Mouse (Mus musculus) R1 (cell line): Measurements from ENCODE around the gene Scaf1.

ENCODE experiments used
- DNase-seq: peaks from one replicate; pipeline ENCODE4 v3.0.0-alpha.2; 2018; ENCODE audit warnings: low read depth, low spot score

Gene Scaf1

DNA sequence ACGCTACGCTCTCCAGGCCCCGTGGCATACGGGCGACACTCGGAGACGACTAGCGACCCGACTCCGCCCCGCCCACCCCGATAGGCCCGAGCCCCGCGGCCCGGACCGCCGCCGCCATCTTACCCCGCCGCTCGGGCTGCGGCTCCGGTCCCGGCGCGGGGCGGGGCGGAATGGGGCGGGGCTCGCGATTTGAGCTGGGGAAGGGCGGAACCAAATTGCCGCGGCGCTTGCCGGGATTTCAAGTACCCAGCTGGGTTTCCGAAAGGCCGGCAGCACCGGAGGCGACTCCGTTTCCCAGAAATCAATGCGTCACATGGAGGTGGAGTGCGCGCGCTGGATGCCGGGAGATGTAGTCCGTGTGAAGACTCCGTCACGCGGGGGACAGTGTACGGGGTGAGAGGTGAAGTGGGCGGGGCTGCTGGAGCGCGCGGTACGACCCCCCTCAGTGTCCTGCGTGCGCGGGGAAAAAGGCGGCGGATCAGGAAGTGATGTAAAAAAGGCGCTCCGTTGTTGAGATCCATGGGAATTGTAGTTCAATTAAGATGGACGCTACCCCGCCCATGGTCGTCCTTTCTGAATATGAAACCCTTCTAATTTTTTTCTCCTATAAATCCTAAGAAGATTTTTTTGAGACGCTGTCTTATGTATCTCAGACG is at the start of gene Scaf1:
TSS of gene Scaf1 (minus strand) at position 407 of the 656 bp plus-strand sequence.
- DNase-seq = peak; percentile 99

DNA sequence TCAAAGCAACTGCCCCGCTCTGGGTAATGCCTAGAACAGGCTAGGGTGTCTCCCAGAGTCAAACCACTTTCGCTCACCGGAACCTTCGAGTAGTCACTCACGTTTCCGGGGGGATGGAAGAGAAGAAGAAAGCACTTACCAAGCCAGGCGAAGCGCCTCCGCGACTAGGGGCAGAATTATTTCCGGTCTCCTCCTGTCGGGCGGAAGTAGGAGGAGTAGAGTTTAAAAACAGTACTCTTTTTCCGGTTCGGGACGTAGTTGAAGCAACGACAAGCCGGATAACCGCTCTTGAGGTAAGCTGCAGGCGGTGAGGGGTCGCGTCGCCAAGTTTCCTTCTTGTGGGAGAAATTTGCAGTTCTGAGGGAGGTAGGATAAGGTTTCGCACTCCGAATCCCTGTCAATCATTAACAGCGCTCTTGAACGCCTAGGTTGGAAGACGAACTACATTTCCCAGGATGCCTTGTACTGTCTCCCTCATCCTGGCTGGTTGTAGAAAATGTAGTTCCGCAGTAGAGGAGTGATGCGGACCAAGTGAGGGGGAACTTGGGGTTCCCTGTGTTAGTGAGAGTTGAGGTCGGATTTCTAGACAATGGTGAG is 46.2 kb upstream of the Scaf1 start, which contains the start of the genes Nosip and Prrg2:
TSS of gene Nosip (plus strand) at position 191 of the 597 bp plus-strand sequence.
TSS of gene Prrg2 (minus strand) at position 439 of the 597 bp plus-strand sequence.
- peak; percentile 100 for DNase-seq

DNA sequence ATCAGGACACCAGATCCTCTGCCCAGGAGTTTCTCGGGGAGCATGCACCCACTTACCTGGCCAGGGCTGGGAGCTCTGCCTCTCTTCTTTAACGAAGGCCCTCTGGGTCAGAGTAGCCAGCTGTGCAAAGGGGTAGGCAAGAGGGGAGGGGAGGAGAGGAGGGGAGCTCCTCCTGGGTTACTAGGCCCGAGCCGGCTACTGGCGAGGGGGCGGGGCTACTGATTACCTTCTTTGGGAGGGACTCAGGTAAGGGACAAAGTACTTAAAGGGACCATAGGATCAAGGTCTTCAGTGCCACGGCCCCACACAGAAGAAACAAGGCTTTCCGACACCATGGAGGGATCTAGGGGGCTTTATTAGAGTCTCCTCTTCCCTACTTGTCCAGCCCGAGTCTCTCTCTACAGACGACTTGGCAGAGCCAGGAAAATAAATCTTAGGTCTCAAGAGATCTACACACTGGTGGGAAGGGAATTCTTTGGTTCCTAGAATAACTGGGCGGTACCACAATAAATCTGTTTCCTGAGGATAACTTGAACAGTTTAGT is 45.4 kb upstream of the Scaf1 start:
- peak; percentile 66 for DNase-seq

DNA sequence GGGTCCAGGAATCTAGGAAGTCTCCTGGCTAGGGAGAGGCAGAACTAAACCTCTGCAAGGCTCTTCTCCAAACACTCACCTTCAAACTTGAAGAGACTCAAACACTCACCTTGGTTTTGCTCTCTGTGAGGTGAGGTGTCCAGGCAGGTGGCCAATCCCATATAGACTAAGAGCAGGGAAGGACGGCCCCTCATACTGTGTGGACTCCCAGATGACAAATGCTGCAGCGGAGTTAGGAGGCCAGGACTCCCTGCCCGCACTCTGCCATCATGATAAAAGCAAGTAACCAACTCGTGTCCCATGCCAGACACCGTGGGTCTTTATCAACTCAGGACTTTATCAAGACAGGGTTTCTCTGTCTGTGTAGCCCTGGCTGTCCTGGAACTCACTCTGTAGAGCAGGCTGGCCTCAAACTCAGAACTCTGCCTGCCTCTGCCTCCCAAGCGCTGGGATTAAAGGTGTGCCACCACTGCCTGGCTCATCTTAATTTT is 44.5 kb upstream of the Scaf1 start:
- no peak for DNase-seq

DNA sequence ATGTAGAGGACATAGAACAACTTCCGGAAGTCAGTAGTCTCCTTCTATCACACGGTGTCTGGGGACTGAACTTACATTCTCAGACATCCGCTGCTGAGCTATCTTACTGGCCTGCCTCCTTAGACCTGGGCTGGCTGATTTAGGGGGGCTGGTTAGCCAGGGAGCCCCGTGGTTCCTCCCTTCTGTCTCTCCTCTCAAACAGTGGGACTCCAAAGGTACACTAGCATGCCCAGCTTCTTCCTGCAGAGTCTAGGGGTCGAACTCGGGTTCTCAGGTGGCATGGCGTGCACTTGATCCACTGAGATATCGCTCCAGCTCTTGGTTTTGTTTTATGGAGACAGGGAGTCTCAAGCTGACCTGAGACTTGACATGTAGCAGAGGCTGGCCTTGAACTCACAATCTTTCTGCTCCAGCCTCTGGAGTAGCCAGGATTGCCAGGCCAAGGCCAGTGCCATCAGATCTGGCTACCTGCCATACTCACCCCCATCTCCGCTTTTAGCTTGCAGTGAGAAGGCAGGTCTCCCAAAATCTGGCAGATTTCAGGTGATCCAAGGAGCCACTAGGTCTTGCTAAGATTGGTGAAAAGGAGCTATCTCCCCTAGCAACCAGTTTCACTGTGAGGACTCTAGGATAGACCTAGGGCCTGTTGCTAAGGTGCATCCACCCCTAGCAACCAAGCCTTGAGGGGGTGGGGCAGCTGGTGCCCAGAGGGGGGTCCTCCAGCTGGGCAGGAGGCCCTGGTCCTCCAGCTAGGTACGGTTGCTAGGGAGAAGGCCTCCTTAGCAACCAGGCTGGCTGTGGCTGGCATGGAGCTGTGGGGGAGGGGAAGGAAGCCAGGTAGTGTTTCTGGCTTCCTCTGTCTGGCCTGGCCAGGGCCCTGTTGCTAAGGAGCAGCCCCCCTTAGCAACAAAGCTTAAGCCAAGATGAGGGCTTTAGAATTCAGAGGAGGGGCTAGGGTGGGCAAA is 42.7 kb upstream of the Scaf1 start:
- DNase-seq = peak; percentile 69

DNA sequence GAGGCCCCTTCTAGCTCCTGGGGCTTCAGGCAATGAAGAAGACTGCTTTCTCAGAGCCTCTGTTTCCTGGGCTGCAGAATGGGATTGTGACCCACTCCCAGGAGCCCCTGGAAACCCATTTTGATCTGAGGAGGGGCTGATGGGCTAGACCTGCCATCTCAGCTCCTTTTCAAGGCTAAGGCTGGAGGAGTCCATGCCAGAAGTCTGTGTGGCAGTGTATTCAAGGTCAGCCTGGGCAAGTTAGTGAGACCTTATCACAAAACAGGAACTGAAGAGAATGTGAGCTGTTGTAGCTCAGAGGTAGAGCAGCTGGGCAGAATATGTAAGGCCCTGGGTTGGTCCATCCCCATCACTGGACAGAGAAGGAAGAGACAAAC is 40.8 kb upstream of the Scaf1 start:
- DNase-seq = no peak

DNA sequence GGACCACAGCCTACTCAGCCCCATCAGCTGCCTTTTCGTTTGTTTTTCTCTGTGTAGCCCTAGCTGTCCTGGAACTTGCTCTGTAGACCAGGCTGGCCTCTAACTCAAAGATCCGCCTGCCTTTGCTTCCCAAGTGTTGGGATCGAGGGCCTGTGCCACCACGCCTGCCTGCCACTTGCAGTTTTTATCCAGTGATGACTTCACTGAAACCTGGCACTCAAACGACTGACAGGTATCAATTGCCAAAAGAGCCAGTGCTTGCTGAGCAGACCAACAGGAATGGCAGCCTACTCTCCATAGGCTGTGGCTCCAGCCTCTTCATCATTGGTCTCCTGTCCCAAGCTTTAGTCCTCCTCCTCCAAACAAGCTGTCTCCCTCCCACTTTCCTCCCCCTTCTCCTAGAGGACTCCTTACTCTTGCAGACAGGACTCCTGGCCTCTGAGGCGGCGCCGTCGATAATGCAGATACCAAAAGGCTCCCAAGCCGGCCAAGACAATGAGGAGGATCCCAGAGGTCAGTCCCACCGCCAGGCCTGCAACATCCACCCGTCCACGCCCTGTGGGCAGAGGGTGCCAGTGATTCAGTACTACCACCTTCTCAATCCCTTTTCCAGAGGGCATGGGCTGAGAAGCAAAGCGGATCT is 40.3 kb upstream of the Scaf1 start:
- no peak for DNase-seq

DNA sequence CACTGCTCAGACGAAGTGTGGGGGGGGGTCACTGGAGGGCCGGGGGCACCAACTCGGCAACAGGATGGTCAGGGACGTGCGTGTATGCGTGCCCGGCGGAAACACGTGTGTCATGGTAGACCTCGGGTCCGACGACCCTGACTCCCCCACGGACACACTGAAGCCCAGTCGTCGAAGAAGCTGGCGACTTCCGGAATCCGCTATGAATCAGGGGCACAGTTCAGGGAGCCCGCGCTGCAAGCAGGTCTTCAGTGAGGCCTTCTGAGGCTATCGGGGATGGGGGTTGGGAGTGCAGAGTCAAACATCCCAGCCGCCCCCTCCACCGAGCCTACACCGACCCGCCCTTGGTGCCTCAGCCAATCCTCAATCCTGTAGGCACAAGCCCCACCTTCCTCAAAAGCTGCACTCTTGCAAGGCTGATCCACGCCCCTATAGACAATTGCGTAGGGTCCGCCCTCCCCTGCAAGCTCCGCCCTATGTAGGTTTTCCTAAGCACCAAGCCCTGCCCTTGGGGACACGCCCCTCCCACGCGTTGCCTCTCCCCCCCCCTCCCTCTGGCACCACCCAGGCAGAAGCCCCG is 37.9 kb upstream of the Scaf1 start:
- peak; percentile 100 for DNase-seq

DNA sequence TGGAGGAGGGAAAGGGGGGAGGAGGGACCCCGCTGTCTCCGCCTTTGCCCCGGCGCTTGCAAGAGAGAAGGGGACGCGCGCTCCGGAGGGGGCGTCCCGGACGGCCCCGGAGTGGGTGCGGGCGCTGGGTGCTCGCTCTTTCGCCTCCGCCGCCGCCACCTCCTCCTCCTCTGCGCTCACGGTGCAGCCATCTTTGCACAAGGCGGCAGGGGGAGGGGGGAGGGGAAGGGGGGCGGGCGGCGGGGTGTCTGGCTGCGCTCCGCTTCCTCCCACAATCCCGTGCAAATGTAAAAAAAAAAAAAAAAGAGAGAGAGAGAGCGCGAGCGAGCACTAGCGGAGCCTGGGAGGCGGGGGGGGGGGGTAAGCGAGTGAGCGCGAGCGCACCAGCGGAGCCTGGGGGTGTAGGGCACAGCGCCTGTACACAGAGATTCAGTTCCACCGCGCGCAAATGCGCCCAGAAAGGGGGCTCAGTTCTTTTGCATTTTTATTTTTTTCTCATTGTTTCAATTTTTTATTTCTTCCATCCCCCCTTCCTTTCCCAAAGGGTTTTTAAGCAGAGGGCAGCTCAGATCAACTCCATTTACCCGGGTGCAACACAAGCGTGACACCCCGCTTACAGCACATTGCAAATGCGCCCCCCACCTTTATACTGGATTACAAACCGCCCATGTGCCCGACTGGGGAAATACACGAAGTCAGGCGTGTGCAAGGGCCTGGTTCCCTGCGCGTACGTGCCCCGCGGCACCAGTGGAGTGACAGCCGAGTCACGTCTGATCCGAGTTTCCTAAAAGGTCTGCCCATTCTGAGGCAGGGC is 37.2 kb upstream of the Scaf1 start:
- peak; percentile 79 for DNase-seq

DNA sequence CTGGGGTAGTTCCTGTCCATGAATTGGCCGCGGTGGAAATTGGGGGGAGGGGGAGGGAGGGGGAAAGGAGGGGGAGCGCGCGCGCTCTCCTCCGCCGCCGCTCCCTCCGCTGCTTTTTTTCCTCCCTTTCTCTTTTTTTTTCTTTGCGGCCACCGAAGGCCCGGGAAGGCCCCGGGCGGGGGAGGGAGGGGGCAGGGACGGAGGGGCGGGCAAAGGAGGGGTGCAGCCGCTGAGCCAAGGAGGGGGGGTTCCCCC is 36.6 kb upstream of the Scaf1 start, which contains the start of gene Prr12:
TSS of gene Prr12 (minus strand) at position 20 of the 255 bp plus-strand sequence.
- no peak for DNase-seq

DNA sequence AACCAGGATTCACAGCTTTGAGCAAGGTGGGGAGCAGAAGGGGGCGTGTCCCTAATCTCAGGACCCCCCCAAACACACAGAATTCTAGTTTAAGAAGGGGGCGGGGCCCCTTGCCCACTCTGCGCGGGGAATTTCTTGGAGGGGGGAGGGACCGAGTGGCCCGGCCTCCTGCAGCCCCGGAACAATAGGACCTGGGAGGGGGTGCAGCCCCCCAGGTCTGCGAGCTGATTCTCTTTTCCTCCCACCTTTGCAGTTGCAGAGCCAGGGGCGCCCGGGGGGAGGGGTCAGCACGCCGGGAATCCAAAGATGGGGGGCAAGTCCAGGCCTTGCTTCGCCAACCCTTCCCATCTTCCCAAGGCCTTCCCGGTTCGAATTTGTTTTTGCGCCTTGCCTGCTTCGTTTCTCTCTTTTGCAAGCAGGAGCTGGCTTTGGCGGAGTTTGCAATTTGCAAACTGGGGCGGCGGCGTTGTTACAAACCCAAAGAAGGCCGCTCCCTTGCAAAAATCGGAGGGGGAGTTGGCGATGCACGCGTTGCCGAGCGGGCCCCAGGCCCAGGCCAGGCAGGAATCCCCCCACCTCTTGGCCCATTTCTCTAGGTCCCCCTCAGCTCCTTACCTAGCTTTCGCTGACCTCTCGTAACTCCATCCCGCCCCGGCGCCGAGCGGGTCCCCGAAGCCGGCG is 36.2 kb upstream of the Scaf1 start:
- DNase-seq = peak; percentile 68

DNA sequence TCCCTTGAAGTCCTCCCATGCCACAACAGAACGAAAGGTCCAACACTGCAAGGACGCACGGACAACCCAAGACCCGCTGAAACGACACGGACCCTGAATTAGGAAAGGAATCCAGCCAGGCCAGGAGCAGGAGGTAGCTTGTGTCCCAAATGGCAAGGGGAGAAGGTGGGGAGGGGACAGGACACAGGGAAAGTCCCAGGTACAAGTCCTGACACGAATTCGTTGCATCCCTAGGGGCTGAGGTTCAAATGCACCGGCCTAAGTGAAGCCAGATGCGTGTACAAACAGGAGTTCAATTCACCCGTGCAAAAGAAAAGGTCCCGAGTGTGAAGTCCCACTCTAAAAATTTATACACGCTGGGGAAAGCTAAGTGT is 35.4 kb upstream of the Scaf1 start:
- DNase-seq = no peak

DNA sequence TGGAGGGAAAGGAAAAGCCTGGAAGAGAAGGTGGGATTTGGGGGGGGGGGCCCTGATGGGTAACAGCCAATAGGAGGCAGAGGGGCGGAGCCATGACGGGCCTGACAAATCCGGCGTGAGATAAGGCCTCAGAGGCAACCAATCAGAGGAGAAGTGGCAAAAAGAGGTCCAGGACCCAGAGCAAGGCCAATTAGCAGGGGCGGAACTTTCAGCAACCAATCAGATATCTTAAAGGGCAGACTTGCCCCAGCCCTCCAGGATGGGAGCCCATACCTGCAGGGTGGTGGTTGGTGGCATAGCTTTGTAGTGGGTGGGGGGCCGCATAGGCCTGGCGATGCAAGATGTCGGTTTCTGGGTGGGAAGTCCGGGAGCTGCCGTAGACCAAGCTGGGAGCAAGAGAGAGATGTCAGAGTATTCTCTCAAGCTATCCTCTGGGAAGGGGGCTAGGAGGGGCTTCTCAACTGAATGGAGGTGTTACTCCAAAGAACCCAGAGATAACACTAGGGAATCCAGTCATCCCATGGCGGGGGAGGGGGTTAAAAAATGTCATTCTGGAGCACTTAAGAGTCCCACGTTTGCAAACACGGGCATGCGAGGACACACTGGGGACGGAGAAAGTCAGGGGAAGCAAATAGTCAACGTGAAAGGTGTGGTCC is 34.9 kb upstream of the Scaf1 start:
- peak; percentile 99 for DNase-seq

DNA sequence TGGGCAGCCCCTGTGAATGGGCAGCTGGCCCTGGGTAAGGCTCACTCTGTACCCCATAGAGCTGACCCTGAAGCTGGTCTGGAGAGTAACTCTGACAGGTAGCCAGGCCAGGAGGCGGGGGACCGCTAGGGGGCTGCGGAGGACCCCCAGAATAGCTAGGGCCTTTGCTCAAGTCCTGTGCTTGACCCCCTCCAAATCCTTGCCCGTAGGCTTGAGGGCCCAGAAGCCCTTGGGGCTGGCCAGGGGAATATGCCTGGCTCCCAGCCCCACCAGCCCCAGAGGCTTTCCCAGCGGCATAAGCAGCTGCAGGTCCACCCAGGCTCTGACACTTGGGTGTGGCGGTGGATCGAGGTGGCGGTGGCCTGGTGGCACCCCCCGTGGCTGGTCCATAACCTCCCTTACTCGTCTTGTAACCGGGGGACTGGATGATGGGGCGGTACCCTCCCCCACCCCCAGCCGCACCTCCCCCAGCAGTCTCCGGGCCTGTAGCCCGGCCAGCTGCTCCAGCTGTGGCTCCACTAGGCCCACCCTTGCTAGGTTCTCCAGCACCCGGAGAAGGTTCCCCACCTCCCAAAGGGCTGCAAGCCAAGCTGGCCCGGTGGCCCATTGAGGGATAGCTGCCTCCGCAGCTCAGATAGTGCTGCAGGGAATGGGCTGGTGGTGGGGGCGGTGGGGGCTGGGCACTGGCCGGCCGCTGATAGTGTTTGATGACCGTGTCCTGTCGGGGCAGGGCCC is 32.9 kb upstream of the Scaf1 start:
- DNase-seq = no peak

DNA sequence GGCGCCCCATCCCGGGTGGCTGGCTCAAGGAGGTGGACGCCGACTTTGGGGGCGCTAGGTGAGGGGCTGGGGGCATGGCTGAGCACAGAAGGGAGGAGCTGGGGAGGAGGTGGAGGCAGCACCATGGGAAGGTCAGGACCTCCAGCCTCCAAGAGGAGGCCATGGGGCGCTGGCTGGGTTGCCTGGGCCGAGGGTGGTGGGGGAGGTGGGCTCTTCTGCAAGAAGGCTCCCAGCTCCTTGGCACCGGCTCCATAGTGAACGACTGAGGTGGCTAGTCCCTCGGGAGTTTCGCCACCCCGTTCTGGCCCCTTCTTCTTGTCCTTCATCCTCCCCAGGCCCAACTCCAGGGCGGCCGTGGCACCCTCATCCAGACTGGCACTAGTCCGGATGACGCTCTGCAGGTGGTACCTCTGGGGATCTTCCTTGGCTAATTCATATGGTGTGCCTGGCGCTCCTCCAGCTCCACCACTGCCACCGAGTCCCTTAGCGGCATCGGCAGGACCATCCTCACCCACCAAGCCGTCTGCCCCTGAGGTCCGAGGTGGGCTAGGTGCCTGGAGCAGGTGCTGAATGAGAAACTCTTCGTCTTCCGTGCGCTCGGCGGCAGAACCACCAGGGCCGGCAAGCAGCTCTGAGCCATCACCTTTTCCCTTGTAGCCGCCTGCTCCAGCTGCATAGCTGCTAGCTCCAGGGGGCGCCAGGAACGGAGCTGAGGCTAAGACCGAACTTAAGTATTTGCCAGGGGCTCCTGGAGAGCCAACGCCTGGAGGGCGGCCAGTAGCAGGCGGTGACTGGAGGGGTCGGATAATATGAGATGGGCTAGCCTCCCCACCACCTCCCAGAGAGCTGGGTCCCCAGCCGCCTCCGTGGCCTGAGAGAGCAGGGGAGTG is 32.1 kb upstream of the Scaf1 start:
- DNase-seq = peak; percentile 55

DNA sequence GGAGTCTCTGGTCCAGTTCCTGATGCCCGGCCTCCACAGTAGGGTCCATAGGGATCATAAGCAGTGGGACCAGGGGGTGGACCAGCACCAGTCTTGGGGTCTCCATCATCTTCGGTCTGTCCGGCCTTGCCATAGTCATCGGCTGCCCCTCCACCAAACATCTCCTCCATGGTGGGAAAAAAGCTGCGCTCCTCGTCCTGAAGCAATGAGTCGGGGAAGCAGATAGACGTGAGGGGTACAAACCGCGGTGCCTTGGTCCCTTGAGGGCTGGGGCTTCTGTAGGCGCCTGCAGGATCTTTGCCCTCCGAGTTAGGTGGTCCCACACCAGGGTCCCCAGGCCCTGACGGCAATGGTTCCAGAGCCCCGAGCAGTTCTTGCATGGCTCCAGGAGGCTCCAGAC is 31.3 kb upstream of the Scaf1 start:
- DNase-seq = no peak

DNA sequence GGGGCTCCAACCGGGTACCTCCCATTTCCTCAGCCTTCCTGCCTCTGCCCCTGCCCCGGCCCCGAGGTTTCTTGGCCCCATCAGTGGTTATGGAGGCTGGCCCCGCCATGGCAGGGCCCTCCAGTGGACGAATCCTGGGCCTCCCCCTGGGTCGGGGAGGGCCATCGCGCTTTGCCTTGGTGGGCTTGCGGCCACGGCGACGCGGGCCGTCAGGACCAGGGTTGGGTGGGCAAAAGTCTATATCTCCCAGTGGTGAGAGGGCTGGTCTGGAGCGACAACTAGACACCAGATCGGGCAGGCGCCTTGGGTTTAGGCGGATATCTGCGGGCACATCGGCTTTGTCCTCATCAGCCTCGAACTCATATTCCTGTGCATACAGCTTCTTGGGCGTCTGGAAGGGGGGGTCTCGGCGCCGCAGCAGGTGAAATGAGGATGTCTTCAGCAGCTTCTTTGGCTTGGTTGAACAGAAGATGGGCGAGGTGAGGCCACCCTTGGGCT is 30.7 kb upstream of the Scaf1 start:
- no peak for DNase-seq
